Mouse (Mus musculus): ENCODE data around the gene Zfp106.

DNA sequence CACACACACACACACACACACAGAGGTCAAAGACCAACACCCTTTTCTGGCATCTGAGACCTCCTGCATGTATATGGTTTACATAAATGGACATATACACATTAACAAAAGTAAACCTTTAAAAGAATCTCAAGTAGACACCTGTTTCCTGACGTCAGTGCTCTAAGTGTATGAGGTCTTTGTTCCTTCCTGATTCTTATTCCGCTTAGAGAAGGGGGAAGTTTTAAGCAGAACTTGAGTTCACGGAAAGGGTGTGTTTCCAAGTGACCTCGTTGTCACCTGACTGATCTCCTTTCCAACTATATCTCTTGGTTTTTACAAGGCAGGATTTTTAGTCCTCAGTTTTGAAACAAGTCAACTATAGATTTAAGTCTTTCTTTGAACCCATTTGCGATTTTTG lies 14.6 kb upstream of the Zfp106 start:
- TF ChIP-seq MYOG (IDR thresholded peaks at IDR 0.05; ENCODE audit: control insufficient read depth, extremely low read depth, insufficient read length) (no peak), CEBPB (IDR thresholded peaks at IDR 0.05; ENCODE audit: low read depth) (no peak), CTCF (IDR thresholded peaks at IDR 0.05; ENCODE audit: control insufficient read depth, insufficient read depth, insufficient read length) (no peak), MAX (IDR thresholded peaks at IDR 0.05) (no peak), USF1 (IDR thresholded peaks at IDR 0.05; ENCODE audit: low read depth) (no peak), MYOD1 (IDR thresholded peaks at IDR 0.05; ENCODE audit: control insufficient read depth, insufficient read length, low read depth) (no peak)
